Mouse (Mus musculus) brain, embryonic 14.5 days (tissue): Measurements from ENCODE around the gene Ubxn1. TPM values are rescaled to one million over a fixed set of nuclear protein-coding genes. Genes with fewer than 3 reads are reported as not detected.
"Not testable (repeated sequence)": the region's sequence is repeated elsewhere in the genome, so short reads cannot be mapped to it uniquely, and the experiment has no call there.

ENCODE experiments used
- DNase-seq: peaks from one replicate; pipeline ENCODE4 v3.0.0-alpha.2; 2011; ENCODE audit warnings: low read depth
- CTCF ChIP-seq: fragments of 200-500 bp; IDR thresholded peaks from 2 replicates; pipeline ENCODE4 v1.5.1; 2012; ENCODE audit warnings: inconsistent platforms, mild to moderate bottlenecking, moderate library complexity, borderline replicate concordance; ENCODE audit not compliant: insufficient read depth, insufficient read length; ENCODE audit errors: extremely low read depth
- POLR2A ChIP-seq: fragments of 200-500 bp; IDR thresholded peaks from 2 replicates; pipeline ENCODE4 v1.6.1; 2012; ENCODE audit warnings: mild to moderate bottlenecking, inconsistent platforms, borderline replicate concordance; ENCODE audit not compliant: poor library complexity, insufficient read depth, insufficient read length, severe bottlenecking; ENCODE audit errors: extremely low read depth
- polyA plus RNA-seq: library from polyadenylated mRNA; depleted of rRNA; stranded (reverse); fragments of >200 nt; gene quantifications from 2 replicates; pipeline ENCODE4 v1.2.3, GENCODE M21; 2012

Ubxn1 gene
- polyA plus RNA-seq, 1 experiment: 111 TPM

- DNase-seq: peak; percentile 95
- TF ChIP-seq CTCF (no peak), POLR2A (peak; percentile 78)
These were observed 21.8 kb downstream of the Ubxn1 start, which contains the start of gene Ints5 for GRCm38 (mm10) chr19:8892829-8893766. Ints5 (plus strand) TSS chr19:8893005.

DNA sequence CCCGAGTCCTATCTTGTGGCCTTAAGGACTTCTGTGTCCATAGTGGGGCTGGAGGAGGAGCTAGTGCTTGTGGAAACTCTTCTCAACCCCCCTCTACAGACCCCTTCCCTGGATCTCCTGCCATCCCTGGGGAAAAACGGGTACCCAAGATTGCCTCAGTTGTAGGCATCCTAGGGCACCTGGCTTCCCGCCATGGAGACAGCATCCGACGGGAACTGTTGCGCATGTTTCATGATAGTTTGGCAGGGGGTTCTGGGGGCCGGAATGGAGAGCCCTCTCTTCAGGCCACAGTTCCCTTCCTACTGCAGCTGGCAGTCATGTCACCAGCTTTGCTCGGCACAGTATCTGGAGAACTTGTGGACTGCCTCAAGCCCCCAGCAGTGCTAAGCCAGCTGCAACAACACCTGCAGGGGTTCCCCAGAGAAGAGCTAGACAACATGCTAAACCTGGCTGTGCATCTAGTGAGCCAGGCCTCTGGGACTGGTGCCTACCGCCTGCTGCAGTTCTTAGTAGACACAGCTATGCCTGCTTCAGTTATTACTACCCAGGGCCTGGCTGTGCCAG lies 24.2 kb downstream of the Ubxn1 start:
- TF ChIP-seq POLR2A (no peak), CTCF (no peak)
- no peak for DNase-seq

DNA sequence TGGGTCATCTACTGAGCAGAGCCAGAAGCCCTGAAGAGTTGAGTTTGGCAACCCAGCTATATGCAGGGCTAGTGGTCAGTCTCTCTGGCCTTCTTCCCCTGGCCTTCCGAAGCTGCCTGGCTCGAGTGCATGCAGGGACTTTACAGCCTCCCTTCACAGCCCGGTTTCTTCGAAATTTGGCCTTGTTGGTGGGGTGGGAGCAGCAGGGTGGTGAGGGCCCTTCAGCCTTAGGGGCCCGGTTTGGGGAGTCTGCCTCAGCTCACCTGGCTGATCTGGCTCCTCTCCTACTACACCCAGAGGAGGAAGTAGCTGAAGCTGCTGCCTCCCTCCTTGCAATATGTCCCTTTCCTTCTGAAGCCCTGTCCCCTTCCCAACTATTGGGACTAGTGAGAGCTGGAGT lies 24.9 kb downstream of the Ubxn1 start:
- not testable (repeated sequence) for DNase-seq

DNA sequence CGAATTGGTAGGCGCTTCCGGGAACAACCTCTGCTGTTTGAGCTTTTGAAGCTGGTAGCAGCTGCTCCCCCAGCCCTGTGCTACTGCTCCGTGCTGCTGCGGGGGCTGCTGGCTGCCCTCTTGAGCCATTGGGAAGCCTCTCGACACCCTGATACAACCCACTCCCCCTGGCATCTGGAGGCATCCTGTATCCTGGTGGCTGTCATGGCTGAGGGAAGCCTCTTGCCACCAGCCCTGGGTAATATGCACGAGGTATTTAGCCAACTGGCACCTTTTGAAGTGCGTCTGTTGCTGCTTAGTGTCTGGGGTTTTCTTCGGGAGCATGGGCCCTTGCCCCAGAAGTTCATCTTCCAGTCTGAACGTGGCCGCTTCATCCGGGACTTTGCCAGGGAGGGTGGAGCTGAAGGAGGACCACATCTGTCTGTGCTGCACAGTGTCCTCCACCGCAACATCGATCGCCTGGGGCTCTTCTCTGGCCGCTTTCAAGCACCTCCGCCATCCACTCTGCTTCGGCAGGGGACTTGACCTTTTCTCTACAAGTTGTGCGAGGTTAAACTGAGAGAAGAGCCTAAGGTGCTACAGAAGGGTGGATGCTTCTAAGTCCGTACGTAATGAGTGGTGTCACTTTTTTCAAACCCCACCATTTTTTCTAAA lies 26.0 kb downstream of the Ubxn1 start:
- DNase-seq: peak; percentile 41

GRCm38 (mm10) chr19:8897865-8898495 lies 26.7 kb downstream of the Ubxn1 start, which contains the start of gene Ganab:
Ganab (plus strand) TSS chr19:8898071.
- TF ChIP-seq CTCF (0 out of 2 replicates have a peak, but pooled peaks have one; percentile 6), POLR2A (peak; percentile 54; the same call in 1 of the 2 replicates)
- DNase-seq: peak; percentile 99

DNA sequence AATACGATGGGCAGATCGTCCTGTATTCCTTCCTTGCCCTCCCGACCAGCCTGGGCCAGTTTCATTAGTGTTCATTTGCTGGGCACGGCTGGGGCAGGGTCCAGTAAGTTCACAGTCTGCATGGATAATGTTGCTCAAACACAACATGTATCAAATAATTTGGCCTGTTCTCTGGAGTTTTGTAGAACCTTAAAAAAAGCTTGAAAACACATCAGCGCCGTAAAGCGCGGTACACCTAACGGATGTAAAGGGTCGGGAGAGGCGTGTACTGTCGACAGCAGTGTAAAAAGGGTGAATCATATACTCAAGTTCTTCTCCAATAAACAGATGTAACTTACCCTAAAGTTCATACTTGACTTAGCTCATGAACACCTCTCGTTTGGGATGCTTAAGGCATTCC lies 27.3 kb downstream of the Ubxn1 start:
- TF ChIP-seq CTCF (no peak), POLR2A (no peak)
- DNase-seq: no peak

- no peak for DNase-seq
- TF ChIP-seq CTCF (no peak), POLR2A (no peak)
These were observed 27.8 kb downstream of the Ubxn1 start for GRCm38 (mm10) chr19:8899079-8899478.

GRCm38 (mm10) chr19:8903412-8903811 lies 32.1 kb downstream of the Ubxn1 start:
- DNase-seq: no peak
- TF ChIP-seq POLR2A (no peak), CTCF (no peak)

DNA sequence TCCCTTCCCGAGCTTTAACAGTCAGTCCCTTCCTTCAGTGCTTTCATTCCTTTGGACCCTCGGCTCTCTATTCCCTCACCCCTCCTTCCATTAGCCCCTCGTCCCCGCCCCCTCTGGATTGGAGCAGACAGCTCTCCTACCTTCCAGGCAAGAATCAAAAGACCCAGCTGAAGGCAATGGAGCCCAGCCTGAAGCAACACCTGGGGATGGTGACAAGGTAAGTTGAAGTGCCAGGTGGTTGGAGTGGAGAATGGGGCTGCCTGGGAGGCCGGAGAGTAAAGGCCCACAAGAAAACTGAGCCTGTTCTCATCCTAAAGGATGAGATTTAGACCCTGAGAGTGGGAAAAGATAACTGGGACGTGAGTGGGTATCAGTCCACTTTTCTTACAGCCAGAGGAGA lies 37.2 kb downstream of the Ubxn1 start:
- no peak for DNase-seq

GRCm38 (mm10) chr19:8911810-8912209 lies 40.5 kb downstream of the Ubxn1 start:
- TF ChIP-seq CTCF: no peak
- TF ChIP-seq POLR2A: no peak
- DNase-seq: no peak

More for the DNA sequence above, 37.2 kb downstream of the Ubxn1 start:
- TF ChIP-seq CTCF (no peak), POLR2A (no peak)

GRCm38 (mm10) chr19:8914212-8914611 lies 42.9 kb downstream of the Ubxn1 start:
- no peak for DNase-seq
- TF ChIP-seq CTCF (no peak), POLR2A (no peak)
